Mouse (Mus musculus) CH12F3 (cell line): ENCODE results near the gene Trim71.

Experiments used
- in situ Hi-C: fragments of 300-500 bp; cut with MboI; formaldehyde crosslinking; loops from 2 replicates; pipeline ENCODE4 v1.14.3; 2020; ENCODE audit warnings: low sequenced_read_pairs

Gene Trim71

DNA sequence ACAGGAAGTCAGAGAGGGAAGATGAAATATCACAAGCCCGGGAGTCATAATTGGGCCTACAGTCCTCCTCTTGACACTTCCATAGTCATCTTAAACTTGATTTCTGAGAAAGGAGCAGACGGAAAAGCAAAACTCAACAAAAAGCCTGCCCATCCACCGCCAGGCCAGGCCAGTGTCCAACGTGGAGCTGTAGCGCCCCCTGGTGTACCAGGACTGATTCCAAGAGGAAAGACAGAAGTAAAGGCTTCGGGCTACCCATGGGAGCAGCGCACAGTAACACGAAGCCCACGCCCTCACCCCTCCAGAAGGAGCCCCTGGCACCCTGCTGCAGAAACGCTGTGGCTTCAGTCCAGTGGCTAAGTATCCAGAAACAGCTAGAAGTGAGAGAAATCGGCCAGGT lies 66.0 kb downstream of the Trim71 start:
- in situ Hi-C loops = loop anchor here (5.0 kb wide), 1 partner anchor 81 kb away; no protein-coding TSS in a partner anchor

- in situ Hi-C loops = loop anchor here (5.0 kb wide), 1 partner anchor 79 kb away; no protein-coding TSS in a partner anchor
Observed at GRCm38 (mm10) chr9:114496469-114496868, 67.7 kb downstream of the Trim71 start.

GRCm38 (mm10) chr9:114487481-114488258 lies 76.5 kb downstream of the Trim71 start:
- in situ Hi-C loops = no loop called here

DNA sequence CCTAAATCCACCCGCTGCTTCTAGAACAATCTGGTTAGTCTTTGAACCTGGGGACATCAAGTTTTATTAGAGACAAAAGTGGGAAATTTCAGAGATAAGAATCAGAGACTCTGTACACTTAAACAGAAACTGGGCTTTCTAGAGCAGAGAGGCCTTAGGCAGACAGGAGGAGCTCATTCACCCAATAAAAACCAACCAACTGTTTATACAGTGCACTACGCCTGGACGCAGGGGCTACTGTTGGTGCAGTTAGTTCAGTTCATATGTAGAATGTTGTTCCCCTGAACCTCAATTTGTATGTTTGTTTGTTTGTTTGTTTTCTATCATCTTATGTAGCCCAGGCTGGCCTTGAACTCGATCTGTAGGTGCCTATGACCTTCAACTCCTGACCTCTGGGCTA lies 77.4 kb downstream of the Trim71 start:
- in situ Hi-C loops = no loop called here

DNA sequence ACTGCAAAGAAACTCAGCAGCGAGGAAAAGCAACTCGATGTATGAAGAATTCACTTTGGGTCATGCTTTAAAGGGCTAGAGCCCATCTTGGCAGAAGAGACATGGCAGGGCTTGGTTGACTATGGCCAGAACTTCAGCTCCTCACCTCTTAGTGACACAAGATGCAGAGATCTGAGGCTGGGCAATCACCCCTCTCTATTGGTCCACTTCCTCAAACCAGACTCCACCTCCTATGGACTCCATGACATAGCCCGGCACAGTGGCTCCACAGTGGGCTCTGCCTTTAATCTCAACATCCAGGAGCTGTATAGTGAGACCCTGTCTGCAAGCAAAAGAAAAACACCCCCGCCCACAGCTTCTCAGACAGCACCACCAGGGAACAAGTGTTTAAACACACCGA lies 79.4 kb downstream of the Trim71 start:
- in situ Hi-C loops = no loop called here

DNA sequence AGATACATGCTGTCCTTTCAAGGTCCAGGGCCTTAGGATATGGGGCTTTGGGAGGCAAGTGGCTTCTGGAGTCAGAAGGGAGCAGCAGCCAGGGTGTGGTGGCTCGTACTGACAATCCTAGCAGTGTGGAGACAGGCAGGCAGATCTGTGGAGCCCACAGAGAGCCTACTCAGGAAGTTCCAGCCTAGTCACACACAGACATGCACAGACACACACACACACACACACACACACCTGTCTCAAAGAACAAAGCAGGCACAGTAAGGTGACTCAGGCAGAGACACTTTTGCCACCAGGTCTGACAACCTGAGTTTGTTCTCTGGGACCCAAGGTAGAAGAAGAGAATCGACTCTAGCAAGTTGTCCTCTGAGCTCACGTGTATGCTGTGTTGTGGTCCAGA lies 83.2 kb downstream of the Trim71 start:
- in situ Hi-C loops = no loop called here

GRCm38 (mm10) chr9:114477019-114477418 lies 87.2 kb downstream of the Trim71 start:
- in situ Hi-C loops = no loop called here

DNA sequence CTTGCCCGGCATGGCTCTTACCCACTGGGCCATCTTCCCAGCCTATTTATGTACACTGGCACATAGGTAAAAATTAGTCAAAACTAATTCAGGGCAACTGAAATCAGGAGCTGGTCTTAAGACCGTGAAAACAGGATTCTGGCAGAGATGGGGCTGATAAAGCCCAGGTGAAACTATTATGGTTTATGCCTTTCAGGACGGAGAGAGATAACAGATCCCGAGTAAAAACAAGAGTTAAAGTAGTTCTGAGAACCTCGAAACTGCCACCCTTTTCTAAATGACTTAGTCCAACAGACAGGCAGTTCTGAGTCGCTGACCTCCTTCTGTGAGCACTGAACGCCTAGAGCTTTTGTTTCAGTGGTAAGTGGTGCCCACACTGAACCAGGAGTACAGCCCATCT lies 92.3 kb downstream of the Trim71 start:
- in situ Hi-C loops = no loop called here

- in situ Hi-C loops = no loop called here
Observed at GRCm38 (mm10) chr9:114468701-114469100, 95.5 kb downstream of the Trim71 start.

- in situ Hi-C loops = no loop called here
Observed at GRCm38 (mm10) chr9:114468217-114468616, 96.0 kb downstream of the Trim71 start.

DNA sequence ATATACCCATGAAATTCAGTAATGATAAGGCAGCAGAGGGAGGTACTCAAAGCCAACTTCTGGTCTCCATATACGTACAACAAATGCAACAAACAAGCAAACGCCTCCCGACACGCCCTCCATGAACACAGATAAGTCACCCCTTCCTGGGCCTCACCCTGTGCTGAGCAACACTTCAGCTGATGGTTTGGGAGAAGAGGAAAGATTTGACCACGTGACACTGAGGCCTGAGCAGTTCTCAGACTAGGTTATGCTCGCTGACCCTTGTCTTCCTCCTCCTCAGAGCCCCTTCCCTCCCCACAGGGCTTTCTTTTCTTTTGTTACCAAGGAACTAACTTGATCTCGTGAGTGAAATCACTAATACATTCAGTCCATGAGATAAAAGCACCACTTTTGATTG lies 97.3 kb downstream of the Trim71 start:
- in situ Hi-C loops = no loop called here

DNA sequence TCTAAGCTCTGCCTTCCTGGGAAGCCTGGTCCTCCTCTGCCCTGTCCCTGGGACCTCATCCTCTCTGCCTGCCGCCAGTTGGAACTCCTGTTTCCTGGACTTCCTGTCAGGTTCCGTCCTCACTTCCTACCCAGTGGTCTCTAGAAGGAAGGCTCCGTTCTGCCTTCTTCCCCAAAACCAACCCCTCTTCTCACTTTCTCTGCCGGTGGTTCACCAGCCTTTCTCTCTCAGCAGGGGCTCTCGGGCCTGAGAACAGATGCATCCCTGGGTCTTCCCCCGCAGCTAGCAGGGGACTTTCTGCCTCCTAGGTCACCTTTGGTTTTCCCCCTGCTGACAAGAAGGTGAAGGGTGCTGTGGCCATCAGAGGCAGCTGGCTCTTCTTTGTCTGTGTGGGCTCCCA lies 98.7 kb downstream of the Trim71 start:
- in situ Hi-C loops = no loop called here

- in situ Hi-C loops = no loop called here
Observed at GRCm38 (mm10) chr9:114462569-114462968, 101.6 kb downstream of the Trim71 start.

DNA sequence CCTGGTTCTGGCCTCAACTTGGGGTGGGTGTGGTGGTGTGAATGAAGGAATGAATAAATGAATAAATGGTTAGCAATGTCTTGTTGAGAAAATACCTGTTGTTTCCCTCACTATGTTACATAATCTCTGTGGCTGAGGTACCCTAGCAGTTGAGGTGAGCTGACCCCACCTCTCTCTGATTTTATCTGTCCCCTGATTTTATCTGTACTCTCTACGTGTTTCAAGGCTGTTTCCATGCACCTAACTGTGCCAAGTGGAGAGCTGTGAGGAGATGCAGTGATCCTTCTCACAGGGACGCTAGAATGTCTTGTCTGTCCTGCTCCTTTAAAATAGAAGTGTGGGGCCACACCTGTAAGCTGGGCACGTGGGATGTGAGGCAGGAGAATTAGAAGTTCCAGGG lies 105.7 kb downstream of the Trim71 start:
- in situ Hi-C loops = no loop called here
